Mouse (Mus musculus) left cerebral cortex, adult 8-10 months (tissue): ENCODE measurements at regions not wholly inside any gene's neighbourhood (a gene's known extent, or its start where the extent isn't known, plus 50 kb on each side); places are given as distances from the start of the nearest gene placed in this dataset.

Source experiments
- DNase-seq, 2 experiments: peaks; one replicate each; pipeline ENCODE4 v3.0.0; 2022; ENCODE audit warnings: low spot score in 2 of 2
- microRNA-seq, 2 experiments: library from miRNA; unstranded; fragments of <30 nt; microRNA quantifications; one replicate each; pipeline ENCODE4 v1.2.0; 2022

GRCm38 (mm10) chr12:94733179-94733578 is 958.8 kb upstream of the Flrt2 start:
- DNase-seq = no peak

- DNase-seq = no peak
Observed at GRCm38 (mm10) chr12:94737263-94737662, 954.8 kb upstream of the Flrt2 start.

- DNase-seq = no peak
Observed at GRCm38 (mm10) chr12:94749747-94750515, 942.1 kb upstream of the Flrt2 start.

- DNase-seq = no peak
Observed at GRCm38 (mm10) chr12:94755754-94756153, 936.3 kb upstream of the Flrt2 start.

- no peak for DNase-seq
Observed at GRCm38 (mm10) chr12:94795913-94796615, 896.0 kb upstream of the Flrt2 start.

- DNase-seq = no peak
Observed at GRCm38 (mm10) chr12:94804692-94805091, 887.3 kb upstream of the Flrt2 start.

GRCm38 (mm10) chr12:94831400-94831799 is 860.6 kb upstream of the Flrt2 start:
- DNase-seq = no peak

- DNase-seq = no peak
Observed at GRCm38 (mm10) chr12:94862720-94863119, 829.3 kb upstream of the Flrt2 start.

- no peak for DNase-seq
Observed at GRCm38 (mm10) chr12:94910816-94911215, 781.2 kb upstream of the Flrt2 start.

- DNase-seq = no peak
Observed at GRCm38 (mm10) chr12:94943067-94943466, 749.0 kb upstream of the Flrt2 start.

Small RNA genes lying in the stretch of these regions (microRNA-seq; reads per million reads assigned to microRNA genes)
- gene Mir8099-2 = 0 reads per million in 2 experiments
